Mouse (Mus musculus) left cerebral cortex, postnatal 36 days (tissue): ENCODE measurements around the gene Arid2. TPM values are rescaled to one million over a fixed set of nuclear protein-coding genes. Genes with fewer than 3 reads are reported as not detected.

ENCODE experiments used
- DNase-seq, 2 experiments: peaks; one replicate each; pipeline ENCODE4 v3.0.0; 2021 to 2022; ENCODE audit warnings: low spot score in 2 of 2, mixed read lengths in 1 of 2
- intact Hi-C: fragments of 180-260 bp; cut with DNase I; formaldehyde crosslinking; loops from one replicate; pipeline ENCODE4 v1.15.1; 2025
- total RNA-seq, 2 experiments: library from RNA; stranded (reverse); gene quantifications; 2 replicates each; pipeline ENCODE4 v1.2.3; 2021

Gene Arid2
- total RNA-seq, 2 experiments from 2014 or later = 32.0 to 38.6 TPM

DNA sequence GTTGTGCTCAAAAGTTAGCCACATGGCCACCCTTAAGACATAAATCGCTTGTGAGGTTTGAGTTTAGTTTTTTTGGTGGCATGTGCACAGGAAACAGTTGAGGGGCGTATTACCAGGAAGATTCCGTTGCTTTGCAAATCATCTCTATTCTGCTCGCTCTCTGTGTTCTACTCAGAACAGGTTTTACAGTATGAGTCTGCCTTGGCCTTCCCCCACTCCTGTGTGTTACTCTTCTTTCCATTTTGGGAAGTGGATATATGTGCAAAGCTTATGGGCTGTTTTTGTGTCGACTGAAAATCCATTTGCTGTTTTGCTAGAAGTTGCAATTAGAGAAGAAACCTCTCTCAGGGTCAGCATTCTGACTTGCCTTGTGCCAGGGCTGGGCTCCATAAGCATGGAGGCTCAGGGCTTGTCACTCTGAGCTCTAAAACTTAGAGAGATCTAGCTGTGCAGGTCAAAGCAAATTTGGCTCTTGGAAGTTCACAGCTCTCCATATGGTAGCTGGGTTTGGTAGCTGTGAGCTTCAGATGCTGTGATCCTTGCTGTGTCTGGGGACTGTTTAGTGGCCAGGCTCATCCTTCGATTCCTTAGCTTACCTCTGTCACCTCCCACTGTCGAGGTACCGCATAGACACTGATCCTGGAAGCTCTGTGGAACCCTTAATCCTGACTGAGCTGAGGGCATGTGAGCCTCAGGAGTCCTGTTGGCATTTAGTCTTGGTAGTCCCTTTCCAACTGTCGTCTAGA, 45.3 kb downstream of the Arid2 start:
- intact Hi-C loops = no loop called here
- peak in 1 of 2 experiments; percentile 15 for DNase-seq

DNA sequence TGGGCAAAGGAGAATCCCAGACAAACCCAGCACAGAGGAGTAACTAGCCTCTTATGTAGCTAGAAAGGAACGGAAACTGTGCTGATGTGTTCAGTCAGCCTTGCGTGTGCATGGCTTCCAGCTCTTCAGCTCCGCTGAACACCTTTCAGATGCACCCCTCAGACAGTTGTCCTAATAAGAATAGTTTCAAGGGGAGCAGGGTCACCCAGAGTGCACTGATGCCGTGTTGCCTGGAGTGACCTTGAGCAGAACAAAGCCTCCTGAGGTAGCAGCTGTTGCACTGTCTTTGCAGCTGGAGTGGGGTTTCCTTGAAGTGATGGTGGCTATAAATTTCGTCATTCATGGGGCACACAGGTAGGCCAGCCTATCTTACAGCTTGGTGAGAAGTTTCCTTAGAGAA, 46.0 kb downstream of the Arid2 start:
- no peak for DNase-seq

DNA sequence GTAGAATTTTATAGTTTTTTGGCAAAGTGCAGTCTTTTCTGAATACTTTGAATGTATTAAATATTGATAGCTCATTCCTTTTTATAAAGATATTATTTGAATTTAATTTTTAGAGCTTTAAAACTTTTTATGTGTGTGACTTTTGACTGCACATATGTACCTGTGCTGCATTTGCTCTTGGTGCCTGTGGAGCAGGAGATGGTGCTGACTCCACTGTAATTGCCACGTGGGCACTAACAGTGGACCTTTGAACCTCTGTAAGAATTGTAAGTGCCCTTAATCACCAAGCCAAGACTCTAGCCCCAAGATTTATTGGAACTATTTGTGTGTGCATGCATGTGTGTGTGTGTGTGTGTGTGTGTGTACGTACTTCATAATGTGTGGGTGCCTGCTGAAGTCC, 53.6 kb downstream of the Arid2 start:
- intact Hi-C loops = no loop called here
- DNase-seq = no peak

More for the DNA sequence above, 46.0 kb downstream of the Arid2 start:
- intact Hi-C loops = no loop called here

DNA sequence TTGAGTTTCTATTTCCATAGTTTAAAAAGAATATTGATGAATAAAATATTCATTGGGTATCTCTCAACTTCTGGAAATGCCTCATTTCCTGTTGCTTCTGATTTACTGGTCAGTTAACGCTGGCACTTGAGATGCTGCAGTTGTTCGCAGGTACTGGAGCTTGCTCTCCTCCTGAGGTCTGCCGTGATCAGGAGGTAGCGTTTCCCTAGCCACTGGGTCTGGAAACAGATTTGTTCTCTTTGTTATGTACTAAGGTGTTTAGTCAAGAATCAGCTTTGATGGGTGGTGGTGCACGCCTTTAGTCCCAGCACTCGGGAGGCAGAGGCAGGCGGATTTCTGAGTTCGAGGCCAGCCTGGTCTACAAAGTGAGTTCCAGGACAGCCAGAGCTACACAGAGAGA, 54.8 kb downstream of the Arid2 start:
- intact Hi-C loops = no loop called here
- DNase-seq = no peak

DNA sequence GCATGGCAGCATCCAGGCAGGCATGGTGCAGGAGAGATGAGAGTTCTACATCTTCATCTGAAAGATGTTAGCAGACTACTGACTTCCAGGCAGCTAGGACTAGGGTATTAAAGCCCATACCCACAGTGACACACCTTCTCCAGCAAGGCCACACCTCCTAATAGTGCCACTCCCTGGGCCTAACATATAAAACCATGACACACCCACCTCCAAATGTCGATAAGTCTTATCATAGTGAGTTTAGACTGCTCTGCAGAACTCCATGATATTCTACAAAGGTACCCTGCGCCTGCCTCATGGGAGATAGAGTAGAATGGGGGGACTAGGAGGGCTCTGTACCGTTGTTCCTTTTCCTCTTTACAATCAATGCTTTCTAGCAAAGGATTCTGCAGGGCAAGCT, 55.6 kb downstream of the Arid2 start:
- intact Hi-C loops = no loop called here
- DNase-seq = no peak

DNA sequence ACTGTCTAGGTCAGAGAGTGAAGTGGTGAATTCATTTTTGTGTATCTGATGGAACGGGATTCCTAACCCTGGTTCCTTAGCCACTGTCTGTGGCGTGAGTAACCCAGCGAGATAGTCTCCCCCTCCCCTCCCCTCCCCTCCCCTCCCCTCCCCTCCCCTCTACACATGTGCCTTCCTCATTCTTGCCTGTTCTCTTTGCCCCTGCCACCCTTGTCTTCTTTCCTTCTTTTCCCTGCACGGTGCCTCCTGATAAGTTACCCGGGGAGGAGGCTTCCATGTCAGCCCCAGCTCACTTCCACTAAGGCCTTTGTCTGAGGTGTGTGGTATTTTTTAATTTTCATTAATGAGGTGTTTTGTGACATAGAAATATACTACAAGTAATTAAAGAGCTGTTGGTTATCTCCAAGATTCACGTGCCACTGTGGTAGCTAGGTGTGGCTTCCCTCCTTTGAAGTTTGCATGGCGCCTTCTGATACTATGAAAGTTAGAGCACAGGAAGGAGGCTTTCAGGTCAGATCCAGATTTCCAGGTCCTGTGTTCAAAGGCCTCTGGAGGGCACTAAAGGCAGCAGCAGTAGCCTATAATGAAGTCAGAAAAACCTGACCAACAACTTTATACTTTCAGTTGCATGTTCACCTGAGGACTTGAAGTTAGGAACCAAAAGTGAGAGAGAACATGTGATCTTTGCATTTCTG, 57.4 kb downstream of the Arid2 start:
- intact Hi-C loops = no loop called here
- no peak for DNase-seq

DNA sequence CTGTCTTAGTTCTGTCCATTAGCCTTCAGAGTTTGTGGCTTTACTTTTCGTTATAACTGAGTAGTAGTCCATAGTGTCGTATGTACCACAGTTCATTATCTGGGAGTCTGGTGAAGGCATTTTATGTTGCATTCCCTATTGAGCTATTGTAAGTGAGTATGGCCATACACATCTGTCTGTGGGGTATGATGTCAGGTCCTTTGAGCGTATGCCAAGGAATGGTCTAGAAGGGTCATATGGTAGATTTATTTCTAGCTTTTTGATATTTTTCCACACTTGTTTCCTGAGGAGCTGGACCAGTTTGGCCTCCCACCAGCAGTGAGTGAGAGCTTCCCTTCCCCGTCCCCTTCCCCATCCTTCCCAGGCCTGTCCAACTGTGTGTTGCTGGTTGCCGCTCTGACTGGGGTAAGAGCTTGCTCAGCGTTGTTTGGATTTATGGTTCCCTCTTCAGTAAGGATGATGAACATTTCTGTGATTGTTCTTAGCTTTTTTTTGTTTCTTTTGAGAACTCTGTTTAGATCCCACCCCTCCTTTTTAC, 58.1 kb downstream of the Arid2 start:
- no peak for DNase-seq
- intact Hi-C loops = no loop called here

DNA sequence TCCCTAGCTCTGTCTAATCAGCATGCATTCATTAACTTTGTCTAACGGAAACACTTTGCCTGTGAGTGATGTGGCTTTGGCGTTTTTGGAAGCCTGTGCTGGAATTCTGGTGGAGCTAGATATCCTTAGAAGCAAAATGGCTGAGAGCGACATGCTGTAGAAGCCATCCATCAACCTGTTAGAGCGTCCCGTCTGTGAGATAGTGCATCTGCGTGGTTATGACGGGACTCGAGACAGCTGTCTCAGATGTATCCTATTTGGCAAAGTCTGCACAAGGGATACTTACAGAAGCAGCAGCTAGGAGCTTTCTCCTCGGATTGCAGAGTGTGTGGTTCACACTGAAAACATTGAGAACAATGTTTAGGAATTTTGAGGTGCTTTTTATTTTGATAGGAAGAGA, 64.1 kb downstream of the Arid2 start:
- no peak for DNase-seq
- intact Hi-C loops = no loop called here

DNA sequence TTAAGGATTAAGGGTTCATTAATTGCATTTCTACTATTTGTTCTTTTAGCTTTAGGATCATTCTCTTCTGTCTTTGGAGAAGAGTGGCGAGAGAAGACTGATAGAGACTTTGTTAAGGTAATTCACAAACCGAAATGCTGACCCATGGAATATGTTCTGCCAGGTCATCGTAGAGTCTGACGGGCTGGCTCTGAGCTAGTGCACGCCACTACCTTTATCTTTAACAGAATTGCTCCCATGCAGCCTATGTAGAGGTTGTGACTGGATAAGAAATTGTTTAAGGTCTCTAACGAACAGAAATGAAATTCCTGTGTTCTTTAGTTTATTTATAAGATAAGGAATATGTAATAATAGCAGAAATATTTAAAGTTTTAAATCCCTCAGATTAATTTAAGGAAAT, 71.6 kb downstream of the Arid2 start:
- intact Hi-C loops = no loop called here
- no peak for DNase-seq

DNA sequence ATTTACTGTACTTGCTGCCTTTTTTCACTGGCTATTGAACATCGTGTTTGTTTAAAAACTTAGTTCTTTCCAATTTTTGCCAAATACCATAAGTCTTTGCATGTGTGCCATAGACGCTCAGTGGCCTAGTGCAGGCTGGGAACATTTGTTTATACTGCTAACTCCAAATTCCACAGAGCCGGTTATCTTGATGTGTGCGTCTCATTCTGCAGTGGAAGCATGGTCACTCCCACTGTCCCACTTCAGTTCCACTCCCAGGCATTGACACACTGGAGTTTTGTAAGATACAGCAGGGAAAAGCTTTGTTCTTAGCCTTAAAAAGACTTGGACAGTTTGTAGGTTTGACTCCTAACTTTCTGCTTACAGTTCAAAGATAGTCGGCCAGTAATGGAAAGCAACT, 73.3 kb downstream of the Arid2 start:
- intact Hi-C loops = no loop called here
- no peak for DNase-seq

DNA sequence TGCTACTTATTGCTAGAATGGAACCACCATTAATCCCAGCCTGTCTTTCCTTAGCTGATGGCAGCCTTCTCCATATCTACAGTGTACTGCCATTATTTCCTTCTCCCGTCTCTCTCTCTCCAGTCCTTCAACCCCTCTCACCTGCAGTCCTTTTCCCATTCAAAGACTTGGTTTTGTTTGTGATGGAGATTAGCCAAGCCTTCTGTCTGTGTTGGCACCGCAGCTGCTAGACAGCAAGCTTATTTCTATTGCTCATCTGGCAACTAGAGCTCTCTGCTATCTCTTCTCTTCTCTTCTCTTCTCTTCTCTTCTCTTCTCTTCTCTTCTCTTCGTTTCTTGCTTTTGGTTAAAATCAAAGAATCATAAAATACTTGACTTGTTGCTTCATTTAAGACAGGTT, 78.0 kb downstream of the Arid2 start:
- DNase-seq = no peak
- intact Hi-C loops = no loop called here

DNA sequence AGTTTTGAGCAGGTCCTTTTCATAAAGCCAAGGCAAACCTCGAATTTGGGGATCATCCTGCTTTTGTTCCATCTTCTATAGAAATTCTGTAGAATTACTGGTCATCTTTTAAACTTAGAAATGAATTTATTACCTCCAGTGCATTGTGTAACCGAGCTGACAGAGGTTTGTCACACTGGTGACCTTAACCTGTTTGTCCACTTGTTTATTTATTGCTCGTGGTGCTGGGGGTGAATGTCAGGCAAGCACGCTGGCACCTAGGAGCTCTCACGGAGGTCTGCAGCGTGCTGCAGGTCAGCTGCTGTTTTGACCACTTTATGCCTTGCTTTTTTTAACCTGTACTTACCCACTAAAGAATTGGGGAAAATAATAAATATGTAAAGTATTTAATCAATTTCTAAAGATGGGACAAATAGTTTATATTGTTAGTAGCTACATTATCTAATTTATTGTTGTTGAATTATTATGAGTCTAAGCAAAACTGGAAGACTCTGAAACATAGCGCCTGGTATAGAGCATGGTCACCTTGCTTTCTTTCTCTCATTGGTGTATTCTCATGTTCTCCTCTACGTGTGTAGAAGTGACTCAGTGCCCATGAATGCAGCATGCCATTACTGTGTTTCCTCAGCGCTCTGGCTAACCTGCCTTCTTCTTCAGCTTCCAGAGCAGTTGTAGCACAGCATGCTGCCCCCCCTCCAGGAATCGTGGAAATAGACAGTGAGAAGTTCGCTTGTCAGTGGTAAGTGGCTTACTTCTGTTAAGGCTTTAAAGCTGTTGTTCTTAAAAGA, 79.1 kb downstream of the Arid2 start:
- intact Hi-C loops = no loop called here
- DNase-seq = no peak

DNA sequence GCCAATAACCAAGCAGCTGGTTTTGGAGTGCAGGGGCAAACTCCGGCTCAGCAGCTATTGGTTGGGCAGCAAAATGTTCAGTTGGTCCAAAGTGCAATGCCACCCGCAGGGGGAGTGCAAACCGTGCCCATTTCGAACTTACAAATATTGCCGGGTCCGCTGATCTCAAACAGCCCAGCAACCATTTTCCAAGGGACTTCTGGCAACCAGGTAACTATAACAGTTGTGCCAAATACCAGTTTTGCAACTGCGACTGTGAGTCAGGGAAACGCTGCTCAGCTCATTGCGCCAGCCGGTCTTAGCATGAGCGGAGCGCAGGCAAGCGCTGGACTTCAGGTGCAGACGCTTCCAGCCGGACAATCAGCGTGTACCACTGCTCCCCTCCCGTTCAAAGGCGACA, 84.0 kb downstream of the Arid2 start:
- intact Hi-C loops = no loop called here
- DNase-seq = no peak

DNA sequence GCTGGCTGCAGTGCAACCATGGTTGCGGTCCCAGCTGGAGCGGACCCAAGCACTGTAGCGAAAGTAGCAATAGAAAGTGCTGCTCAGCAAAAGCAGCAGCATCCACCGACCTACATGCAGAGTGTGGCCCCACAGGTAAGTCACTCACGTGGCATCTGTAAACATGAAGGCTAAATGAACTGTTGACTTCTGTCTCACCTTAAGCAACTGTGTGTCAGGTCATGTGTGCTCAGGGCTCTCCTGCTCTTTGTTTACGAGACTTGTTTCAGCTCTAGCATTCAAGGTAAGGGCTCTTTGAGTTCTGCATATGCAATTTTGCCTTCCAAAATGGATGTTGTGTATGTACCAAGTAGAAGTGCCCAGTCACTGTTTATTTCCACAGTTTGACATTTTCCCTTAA, 85.3 kb downstream of the Arid2 start:
- DNase-seq = no peak
- intact Hi-C loops = no loop called here

DNA sequence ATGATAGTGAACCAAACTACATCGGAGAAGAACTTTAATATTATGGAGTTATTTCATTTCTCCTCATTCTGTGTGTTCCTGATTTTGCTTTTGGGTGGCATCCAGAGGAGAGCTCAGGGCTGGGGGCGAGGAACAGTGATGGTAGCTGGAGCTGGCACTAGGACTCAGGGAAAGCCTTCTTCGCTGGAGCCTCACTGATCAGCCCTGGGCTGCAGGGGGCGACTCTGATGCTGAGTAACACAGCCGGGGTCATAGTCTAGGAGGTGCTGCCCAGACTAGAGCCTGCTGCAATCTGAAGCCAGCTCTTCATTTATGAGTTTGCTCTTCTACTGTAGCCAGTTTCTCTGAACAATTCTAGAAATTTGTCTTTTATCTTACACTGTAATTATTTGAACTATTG, 85.8 kb downstream of the Arid2 start:
- intact Hi-C loops = no loop called here
- no peak for DNase-seq

DNA sequence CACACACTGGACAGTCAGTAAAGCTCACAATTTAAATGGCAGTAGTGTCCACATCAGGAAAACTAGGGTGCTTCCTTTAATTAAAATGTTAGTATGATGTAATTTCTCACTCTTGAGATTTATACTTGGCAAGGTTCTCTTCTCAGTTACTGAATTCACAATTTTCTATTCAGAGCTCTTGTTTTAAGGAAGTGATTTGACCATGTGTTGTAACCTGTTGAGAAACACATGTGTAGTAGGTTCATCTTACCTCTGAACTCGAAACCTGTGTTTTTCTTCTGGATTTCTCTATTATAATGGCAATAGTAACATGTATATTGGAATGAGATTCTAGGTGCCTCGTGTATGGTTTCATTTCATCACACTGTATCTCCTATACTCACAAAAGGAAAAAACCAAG, 88.9 kb downstream of the Arid2 start:
- intact Hi-C loops = no loop called here
- DNase-seq = no peak

DNA sequence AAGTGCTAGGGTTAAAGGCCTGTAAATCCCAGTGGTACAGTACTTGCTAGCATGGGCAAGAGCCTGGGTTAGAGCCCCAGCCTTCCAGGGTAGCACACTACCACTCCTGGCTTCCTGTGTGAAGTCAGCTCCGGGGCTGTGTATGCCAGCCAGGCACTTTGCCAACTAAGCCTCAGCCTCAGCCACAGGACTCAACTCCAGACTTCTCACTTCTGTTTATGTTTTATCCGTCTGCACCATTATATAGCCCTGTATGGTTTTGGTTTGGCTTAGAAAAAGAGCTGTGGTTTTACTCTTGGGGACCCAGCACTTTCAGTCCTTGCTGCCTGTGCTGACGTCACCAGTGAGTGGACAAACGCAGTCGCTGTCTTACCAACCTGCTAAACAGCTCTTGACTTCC, 89.9 kb downstream of the Arid2 start:
- no peak for DNase-seq
- intact Hi-C loops = no loop called here

DNA sequence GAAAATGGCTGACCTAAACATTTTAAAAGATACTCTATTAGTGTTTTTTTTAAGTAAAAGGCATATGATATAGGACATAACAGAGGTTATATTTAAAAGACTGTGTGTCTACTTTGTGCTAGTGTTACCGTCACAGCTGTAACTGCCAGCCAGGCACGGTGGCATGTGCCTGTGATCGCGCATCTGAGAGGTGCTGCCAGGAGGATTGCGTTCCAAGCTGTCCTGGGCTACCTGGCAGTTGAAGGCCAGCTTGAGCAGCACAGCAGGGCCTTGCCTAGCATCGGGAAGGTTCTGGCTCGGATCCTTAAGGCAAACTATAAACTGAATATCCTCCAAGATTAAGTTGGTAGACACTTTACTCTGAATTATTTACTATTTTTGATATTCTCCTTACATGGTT, 90.4 kb downstream of the Arid2 start:
- DNase-seq = no peak
- intact Hi-C loops = no loop called here

DNA sequence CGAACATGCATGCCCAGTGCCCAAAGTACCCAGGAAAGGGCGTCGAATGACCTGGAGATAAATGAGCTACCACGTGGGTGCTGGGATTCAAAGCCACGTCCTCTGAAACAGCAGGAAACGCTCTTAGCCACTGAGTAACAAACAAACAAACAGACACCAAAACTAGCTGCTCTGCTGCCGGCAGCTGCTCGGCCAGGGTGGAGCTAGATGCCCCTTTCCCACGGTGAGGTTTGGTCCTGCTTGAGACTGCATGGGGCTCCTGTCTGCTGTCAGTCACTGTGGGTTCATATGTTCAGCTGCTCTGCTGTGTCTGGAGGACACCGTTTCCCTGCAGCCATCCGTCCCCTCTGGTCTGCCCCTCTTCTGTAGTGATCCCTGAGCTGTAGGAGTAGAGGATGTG, 94.9 kb downstream of the Arid2 start:
- no peak for DNase-seq
- intact Hi-C loops = no loop called here

DNA sequence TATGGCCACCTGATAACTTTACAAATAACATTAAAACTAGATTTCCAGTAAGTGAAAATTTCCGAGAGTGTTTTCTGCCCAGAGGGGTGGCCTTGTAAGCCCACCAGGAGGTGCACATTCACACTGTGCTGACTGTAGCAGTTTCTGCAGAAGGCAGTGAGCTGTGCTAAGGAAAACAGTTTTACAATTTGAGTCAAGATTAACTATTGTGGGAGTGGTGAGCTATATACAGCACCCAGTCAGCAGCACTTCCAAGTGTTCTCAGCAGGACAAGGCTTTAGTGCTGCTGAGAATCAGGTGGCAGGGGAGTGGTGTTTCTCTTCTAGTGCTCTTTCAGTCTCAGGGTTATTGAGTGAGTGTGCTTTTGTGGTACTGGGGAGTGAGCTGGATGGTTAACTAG, 101.2 kb downstream of the Arid2 start:
- peak in 1 of 2 experiments; percentile 16 for DNase-seq
- intact Hi-C loops = no loop called here

DNA sequence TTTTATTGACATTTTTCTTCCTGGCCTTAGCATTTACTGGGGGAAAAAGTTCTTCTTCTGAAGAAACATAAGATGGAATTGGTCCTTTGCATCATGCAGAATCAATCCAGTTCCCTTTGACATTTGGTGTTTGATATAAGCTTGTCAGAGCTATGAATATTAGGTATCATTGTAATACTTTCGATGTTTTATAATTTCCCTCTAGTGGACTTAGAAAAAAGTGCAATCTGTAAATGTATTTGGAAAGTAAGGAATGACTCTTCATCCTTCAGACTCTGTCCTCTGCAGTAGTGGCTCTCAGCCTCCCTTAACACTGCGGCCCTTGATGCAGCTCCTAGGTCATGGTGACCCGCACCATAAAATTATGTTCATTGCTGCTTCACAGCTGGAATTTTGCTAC, 105.6 kb downstream of the Arid2 start:
- DNase-seq = no peak
- intact Hi-C loops = no loop called here
